Mouse (Mus musculus) layer of hippocampus, adult 9-11 months (tissue): ENCODE results near the gene Tex14.
"Not testable (repeated sequence)": the region's sequence is repeated elsewhere in the genome, so short reads cannot be mapped to it uniquely, and the experiment has no call there.

Experiments used
- DNase-seq: peaks from one replicate; pipeline ENCODE4 v3.0.0; 2022

Tex14 gene

DNA sequence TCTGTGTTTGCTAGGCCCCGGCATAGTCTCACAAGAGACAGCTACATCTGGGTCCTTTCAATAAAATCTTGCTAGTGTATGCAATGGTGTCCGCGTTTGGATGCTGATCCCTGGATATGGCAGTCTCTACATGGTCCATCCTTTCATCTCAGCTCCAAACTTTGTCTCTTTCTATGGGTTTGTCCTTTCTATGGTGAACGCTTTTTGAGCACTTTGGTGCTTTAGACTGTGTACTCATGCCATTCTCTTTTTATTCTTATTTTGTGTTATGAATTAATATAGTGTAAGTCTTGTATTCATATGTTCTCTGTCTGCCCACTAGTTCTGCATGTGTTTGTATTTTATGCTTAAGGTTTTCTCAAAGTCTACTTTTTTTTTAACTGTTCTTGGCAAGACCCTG is 67.2 kb downstream of the Tex14 start:
- DNase-seq = not testable (repeated sequence)

- DNase-seq = not testable (repeated sequence)
Measured at GRCm38 (mm10) chr11:87479172-87479571, 74.3 kb downstream of the Tex14 start.

- no peak for DNase-seq
Measured at GRCm38 (mm10) chr11:87483796-87484326, 79.0 kb downstream of the Tex14 start.

DNA sequence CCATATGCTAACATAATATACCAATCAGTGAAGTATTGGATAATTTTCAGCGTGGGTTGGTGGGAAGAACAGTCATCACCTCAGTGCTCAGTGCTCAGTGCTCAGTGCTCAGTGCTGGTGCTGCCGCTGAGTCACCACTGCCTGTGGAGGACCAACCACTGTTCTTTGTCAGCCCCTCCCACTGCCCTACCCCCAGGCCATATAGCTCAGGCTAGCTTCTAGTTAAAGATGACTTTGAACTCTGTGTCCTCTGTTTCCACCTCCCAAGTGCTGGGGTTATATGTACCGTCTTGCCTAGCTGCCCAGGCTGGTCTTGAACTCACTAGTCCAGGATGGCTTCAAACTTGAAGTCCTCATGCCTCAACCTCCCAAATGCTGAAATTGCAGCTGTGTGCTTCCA is 84.1 kb downstream of the Tex14 start:
- no peak for DNase-seq

- DNase-seq = no peak
Measured at GRCm38 (mm10) chr11:87504690-87505214, 99.9 kb downstream of the Tex14 start.

DNA sequence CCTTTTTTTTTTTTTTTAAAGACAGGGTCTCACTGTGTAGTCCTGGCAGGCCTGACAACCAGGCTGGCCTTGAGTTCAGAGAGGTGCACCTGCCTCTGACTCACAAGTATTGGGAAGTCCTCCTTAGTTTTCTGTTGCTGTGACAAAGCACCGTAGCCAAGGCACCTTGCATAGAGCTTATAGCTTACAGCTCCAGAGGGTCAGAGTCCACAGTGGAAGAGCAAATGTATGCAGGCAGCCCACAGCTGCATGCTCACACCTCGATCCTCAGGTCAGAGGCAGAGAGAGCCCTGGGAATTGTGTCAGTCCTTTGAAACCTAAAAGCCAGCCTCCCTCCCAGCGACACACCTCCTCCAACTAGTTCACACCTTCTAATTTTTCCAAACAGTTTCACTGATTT is 101.6 kb downstream of the Tex14 start:
- DNase-seq = no peak

GRCm38 (mm10) chr11:87507043-87507442 is 102.2 kb downstream of the Tex14 start:
- no peak for DNase-seq

DNA sequence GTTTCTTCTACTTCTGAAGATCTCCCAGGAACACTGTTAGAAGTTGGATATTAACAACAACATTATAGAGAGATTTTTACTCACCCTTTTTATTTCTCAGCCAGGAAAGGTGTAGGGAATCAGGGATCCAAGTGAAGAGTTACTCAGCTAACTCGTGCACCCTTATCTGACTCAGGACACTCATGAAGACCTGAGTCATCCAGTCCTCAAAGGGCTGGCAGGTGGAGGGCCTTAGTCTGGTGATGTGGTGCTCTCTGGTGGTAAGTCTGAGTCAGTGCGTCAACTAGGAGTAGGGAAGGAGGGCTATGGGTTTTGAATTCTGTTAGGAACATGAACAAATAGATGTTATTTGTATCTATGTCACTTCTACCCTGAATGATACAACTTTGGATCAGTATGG is 114.4 kb downstream of the Tex14 start:
- DNase-seq = no peak

DNA sequence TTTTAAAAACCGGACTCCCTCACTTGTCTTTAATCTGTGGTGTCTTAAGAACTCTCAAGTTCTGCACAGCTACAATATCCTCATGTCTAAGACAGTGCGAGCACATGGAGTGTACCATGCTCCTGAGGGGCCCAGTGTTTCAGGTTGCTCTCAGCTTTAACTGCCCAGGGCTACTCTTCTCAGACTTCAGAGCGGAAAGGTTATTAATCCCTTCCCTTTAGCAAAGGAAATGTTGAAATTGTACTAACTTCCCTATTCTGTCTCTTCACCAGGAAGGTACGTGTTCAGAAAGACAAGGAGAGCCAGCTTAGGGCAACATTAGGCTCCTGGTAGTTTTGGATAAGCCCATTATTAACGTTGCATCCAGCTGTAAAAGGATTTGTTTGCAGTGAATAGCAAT is 118.6 kb downstream of the Tex14 start:
- no peak for DNase-seq

GRCm38 (mm10) chr11:87523967-87524366 is 119.1 kb downstream of the Tex14 start:
- DNase-seq = no peak

DNA sequence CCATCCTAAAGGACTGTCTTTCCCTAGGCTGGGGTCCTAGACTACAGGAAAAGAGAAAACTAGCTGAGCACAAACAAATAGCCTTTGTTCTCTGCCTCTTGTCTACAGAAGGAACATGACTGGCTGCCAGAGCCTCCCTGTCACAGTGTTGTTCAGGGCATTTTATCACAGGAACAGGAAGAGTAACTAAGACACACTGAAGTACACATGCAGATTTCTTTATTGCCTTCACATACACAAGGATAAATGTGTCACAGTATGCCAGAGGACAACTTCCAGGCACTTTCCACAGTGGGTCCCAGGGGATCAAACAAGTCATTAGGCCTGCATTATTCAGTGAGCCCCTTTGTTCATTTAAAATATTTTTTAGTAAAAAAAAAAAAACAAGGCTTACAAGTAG is 119.9 kb downstream of the Tex14 start:
- DNase-seq = no peak

DNA sequence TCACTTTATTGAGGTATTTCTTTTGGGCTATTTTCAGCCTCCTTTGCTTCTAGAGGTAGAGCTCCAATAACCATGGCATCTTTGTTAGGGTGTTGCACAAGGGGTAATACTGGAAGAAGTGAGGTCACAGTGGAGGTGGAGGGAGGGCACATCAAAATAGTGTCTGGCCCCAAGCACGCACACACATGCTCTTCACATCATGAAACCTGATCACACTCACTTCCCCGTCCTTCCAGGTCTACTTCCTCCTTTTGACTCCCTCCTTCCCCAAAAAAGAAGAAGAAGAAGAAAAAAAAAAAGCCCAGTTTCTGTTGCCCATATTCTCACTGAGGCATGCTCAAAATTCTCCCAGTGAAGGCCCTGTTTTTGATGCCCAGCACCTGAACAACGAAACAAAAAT is 122.5 kb downstream of the Tex14 start:
- peak; percentile 18 for DNase-seq

DNA sequence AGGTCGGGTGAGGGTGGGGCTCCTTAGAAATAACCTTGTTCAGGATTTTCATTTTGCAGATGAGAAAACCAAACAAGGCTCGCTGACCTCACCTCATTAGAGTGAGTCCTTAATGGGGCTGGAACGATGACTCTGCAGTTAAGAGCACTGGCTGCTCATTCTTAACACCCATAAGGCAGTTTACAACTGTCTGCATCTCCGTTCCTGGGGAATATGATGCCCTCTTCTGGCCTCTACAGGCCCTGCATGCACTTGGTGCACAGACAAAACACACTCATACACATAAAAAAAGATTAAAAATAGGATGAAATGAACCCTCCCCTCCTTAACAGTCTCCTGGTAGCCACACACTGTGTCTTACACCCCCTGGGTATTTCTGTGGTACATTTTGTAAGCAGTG is 123.1 kb downstream of the Tex14 start:
- no peak for DNase-seq

- no peak for DNase-seq
Measured at GRCm38 (mm10) chr11:87531695-87532094, 126.8 kb downstream of the Tex14 start.

DNA sequence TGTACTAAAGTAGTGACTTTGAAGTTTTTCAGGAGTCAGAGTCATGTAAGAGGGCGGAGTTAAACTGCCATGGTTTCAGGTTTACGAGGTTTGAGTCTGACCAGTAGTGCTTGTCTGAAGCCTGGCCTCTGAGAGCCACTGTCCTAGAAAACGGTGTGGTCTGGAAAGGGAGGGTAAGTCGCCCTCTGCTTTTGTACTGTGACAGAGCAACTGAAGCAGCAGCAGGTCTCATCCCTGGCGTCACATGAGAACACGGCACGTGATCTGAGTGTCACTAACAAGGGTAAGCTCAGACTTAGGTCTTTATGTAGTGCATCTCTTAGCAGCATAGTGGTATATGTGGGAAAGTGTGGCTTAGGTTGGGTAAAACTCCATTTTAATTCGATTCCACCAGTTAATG is 137.4 kb downstream of the Tex14 start:
- no peak for DNase-seq

GRCm38 (mm10) chr11:87542906-87543305 is 138.0 kb downstream of the Tex14 start:
- no peak for DNase-seq

DNA sequence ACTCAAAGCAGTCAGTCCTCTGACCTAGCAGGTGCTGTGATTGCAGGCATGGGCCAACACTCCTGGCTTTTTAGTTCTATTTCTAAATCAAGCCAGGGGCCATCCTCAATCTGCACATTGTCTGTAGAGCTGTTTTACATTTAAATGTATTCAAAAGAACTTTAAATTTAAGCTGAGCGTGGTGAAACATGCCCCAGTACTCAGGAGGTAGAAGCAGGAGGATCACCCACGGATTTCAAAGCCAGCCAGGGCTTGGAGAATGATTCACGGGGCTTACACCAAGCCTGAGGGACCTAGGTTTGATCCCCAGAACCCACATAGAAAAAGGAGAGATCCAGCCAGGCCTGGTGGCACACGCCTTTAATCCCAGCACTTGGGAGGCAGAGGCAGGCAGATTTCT is 148.5 kb downstream of the Tex14 start:
- no peak for DNase-seq

- no peak for DNase-seq
Measured at GRCm38 (mm10) chr11:87554386-87554785, 149.5 kb downstream of the Tex14 start.

DNA sequence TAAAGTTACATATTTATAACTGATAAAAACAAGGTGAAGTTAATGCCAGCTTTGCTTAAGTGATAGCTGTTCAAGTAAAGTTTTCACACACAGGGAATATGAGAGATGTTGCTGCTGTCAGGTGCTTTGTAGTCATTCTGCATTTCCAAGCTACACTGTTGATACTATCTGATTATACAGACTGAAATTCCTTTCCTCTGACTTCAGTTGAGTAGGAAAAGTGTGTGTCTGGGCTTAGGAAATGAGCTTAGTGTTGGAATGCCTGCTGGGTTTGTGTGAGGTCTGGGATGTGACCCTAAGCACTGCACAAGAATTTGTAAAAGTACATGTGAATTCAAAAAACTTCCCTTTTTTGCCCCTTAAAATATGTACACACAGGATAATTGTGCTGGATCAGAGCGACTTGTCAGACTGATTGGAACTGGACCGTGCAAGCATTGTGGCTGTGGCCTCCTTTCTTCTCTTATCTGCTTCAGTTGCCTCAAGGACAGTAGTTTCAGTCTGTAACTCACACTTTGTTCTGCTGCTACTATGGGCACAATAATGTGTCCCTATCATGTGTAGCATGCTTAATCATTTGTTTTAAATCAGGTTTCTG is 150.3 kb downstream of the Tex14 start:
- no peak for DNase-seq

DNA sequence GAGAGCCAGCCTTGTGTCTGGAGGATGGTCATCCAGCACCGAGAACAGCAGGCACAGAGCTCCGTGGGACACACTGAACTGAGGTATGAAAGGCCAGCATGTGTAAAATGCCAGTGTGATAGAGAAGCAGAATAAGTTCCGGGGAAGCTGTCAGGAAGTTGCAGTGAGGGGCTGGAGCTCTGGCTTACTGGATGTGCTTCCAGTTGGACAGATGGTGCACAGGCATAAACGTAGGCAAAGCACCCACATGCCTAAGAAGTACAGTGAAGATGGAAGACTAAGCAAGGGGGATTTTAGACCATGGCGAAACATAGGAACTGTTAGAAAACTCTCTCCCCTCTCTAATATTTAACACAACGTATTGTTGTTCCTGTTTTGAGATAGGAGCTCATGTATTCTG is 156.3 kb downstream of the Tex14 start:
- DNase-seq = no peak

DNA sequence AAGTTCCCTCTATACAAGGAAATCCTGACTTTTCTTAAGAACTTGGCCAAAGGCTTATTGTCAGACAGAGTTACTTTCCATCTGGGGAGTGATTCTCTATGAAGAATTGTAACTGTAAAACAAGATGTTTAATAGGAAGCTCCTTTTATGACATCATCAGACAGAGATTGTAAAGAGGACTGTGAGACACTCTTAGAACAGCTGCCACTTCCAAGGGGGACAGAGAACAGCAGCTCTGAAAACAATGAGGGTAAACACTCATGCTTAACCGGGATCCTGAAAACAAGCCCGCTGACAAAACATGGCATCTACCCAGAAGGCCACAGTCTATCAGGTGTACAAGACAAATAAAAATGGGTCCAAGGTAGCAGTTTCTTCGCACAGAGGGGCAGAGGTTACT is 161.6 kb downstream of the Tex14 start, which contains the start of gene Gm11492:
Gene Gm11492 (plus strand): TSS at position 153 of the 400 bp plus-strand sequence.
- DNase-seq = no peak

DNA sequence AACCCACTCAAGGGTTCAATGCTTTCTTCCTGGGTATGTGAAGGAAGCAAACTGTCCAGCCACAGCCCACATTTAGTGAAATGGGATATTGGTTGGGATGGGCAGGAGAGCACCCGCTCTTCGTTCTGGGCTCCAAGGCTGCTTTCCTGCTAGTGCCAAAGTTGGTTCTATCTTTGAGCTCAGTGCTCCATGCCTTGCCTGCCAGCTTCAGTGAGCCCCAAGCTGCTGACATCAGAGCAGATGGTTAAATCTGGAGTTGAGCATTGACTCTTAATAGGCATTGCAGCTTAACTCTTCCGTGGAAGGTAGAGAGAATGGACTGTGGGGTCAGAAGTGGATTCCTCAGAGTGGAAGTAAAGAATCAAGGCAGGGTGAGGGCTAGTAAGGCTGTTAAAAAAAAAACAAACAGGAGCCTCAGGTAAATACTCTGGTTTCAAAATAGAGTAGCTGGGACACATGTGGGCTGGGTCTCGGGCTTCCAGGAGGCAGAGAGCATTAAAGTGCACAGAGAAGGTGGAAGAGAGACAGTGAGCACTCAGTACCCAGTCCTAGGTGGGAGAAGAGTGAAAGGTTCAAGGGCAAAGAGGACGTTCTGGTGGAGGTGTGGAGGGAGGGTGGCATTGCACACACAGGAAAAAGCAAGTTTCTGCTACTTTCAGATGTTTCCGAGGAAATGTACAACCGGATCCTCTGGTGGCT is 163.5 kb downstream of the Tex14 start, which contains the start of gene Sept4:
Gene Sept4 (plus strand): TSS at position 649 of the 699 bp plus-strand sequence.
- no peak for DNase-seq

GRCm38 (mm10) chr11:87570743-87571142 is 165.9 kb downstream of the Tex14 start:
- no peak for DNase-seq

GRCm38 (mm10) chr11:87571361-87571950 is 166.6 kb downstream of the Tex14 start:
- DNase-seq = no peak
